Mouse (Mus musculus): ENCODE measurements around the gene Mrpl39.
A peak's percentile ranks its signal among the peaks of the same experiment; 100 is the strongest.

The Mrpl39 gene

GRCm38 (mm10) chr16:84735166-84736105, at the start of gene Mrpl39:
Mrpl39 (minus strand) TSS chr16:84735742.
- peak; percentile 96 for DNase-seq (ENCODE audit: low spot score)

- DNase-seq (ENCODE audit: low spot score) = no peak
These were observed 49.4 kb upstream of the Mrpl39 start for GRCm38 (mm10) chr16:84784966-84785365.

GRCm38 (mm10) chr16:84783279-84783678, 47.7 kb upstream of the Mrpl39 start:
- peak; percentile 38 for DNase-seq (ENCODE audit: low spot score)

GRCm38 (mm10) chr16:84779718-84780117, 44.2 kb upstream of the Mrpl39 start:
- DNase-seq (ENCODE audit: low spot score) = no peak

GRCm38 (mm10) chr16:84778861-84779630, 43.5 kb upstream of the Mrpl39 start:
- no peak for DNase-seq (ENCODE audit: low spot score)

GRCm38 (mm10) chr16:84778431-84778830, 42.9 kb upstream of the Mrpl39 start:
- no peak for DNase-seq (ENCODE audit: low spot score)

- DNase-seq (ENCODE audit: low spot score) = no peak
These were observed 40.7 kb upstream of the Mrpl39 start for GRCm38 (mm10) chr16:84776089-84776784.

GRCm38 (mm10) chr16:84775356-84775755, 39.8 kb upstream of the Mrpl39 start:
- DNase-seq (ENCODE audit: low spot score) = no peak

GRCm38 (mm10) chr16:84774761-84775231, 39.3 kb upstream of the Mrpl39 start:
- peak; percentile 60 for DNase-seq (ENCODE audit: low spot score)

GRCm38 (mm10) chr16:84774003-84774703, 38.6 kb upstream of the Mrpl39 start, which contains the start of gene Jam2:
Jam2 (plus strand) TSS chr16:84774123.
- peak; percentile 39 for DNase-seq (ENCODE audit: low spot score)

- no peak for DNase-seq (ENCODE audit: low spot score)
These were observed 37.8 kb upstream of the Mrpl39 start for GRCm38 (mm10) chr16:84773268-84773861.

- no peak for DNase-seq (ENCODE audit: low spot score)
These were observed 37.1 kb upstream of the Mrpl39 start for GRCm38 (mm10) chr16:84772496-84773267.

- DNase-seq (ENCODE audit: low spot score) = no peak
These were observed 35.9 kb upstream of the Mrpl39 start for GRCm38 (mm10) chr16:84771461-84771860.

- no peak for DNase-seq (ENCODE audit: low spot score)
These were observed 35.3 kb upstream of the Mrpl39 start for GRCm38 (mm10) chr16:84770891-84771290.

GRCm38 (mm10) chr16:84769619-84770464, 34.3 kb upstream of the Mrpl39 start:
- no peak for DNase-seq (ENCODE audit: low spot score)

- DNase-seq (ENCODE audit: low spot score) = no peak
These were observed 33.6 kb upstream of the Mrpl39 start for GRCm38 (mm10) chr16:84769182-84769581.

- no peak for DNase-seq (ENCODE audit: low spot score)
These were observed 32.4 kb upstream of the Mrpl39 start for GRCm38 (mm10) chr16:84767956-84768355.

GRCm38 (mm10) chr16:84745721-84746306, 10.3 kb upstream of the Mrpl39 start:
- no peak for DNase-seq (ENCODE audit: low spot score)

Measured in layer of hippocampus, adult 11-12 months (tissue).